Mouse (Mus musculus): ENCODE results near the gene Gabrd. TPM values are rescaled to one million over a fixed set of nuclear protein-coding genes. Genes with fewer than 3 reads are reported as not detected.

Gene Gabrd
- total RNA-seq, 4 experiments from 2014 or later, result 75.3 to 88.7 (median 81.9) TPM

DNA sequence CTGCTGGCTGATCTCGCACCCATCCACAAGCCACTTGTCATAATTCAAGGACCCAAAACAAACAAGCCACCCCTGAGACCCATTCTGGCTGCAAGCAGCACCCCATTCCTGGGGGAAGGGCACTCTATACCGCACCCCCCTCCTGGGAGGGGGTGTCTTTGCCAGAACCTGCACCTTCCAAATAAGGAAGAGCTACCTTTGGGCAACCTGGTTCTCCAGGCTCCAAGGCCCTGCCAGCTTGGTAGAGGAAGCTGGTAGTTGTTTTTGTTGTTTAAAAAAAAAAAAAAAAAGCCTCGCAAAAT, 53.7 kb downstream of the Gabrd start:
- peak in 1 of 2 experiments; percentile 33 for DNase-seq (ENCODE audit: low spot score in 2 of 2)

DNA sequence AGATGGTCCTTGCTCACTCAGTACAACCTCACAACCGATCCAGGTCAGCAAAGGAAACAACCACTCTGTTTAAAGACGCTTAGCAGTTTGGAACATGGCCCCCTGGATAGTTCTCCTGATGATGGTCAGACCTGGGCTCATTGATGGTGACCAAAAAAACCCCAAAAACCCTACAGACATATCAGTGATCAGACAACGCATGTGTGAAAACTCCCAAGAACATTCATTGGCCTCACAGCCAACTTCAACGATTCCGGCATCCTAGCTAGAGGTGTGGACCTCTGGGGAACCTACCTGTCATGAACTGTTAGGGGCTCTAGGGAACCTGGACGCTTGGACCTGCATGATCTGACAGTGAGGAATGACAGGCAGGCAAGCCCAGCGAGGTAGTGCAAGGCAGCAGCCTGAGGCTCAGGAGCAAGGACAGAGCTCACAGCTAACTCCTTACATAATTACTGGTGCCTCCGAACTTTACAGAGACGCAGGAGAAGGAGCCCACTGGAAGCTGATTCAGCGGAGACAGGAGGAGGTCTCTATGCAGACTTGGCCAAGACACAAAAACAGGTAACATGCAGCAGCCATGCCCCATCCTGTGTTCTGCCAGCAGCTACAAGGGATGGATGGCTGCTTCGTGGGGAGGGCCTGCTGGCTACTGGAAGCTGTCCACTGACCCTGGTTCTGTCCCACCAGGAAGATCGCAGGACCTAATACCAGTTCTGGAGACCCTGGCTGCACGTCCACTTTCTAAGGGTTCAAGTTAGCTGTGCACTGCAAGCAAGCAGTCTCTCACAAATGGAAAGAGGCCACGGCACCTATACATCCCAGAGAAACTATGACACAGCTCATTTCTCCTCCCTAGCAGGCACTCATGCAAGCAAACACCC, 54.3 kb downstream of the Gabrd start:
- peak; percentile 36 to 40 for DNase-seq (ENCODE audit: low spot score in 2 of 2)

GRCm38 (mm10) chr4:155336284-155337050, 61.4 kb downstream of the Gabrd start:
- no peak for DNase-seq (ENCODE audit: low spot score in 2 of 2)

Other genes with a start within 250 kb of the Gabrd start
- gene Ski, start 175.5 kb downstream of the Gabrd start, total RNA-seq (2022), result 100 to 1,000 TPM; 118 to 126 (median 121) TPM
- 10 to 100 TPM; 32.7 to 37.6 (median 34.4) TPM for gene Faap20, start 148.3 kb downstream of the Gabrd start, total RNA-seq (2022)
- gene Prkcz, start 36.8 kb downstream of the Gabrd start, total RNA-seq (2022), result 100 to 1,000 TPM; 199 to 230 (median 214) TPM
- gene Cfap74, start 11.1 kb upstream of the Gabrd start, total RNA-seq (2022), result 10 to 100 TPM; 13.3 to 18.2 (median 15.7) TPM
- gene Tmem52, start 71.0 kb upstream of the Gabrd start, total RNA-seq (2022), result 1 to 10 TPM in 3 of 4 experiments, under 1 TPM in 1; 0.41 to 2.0 (median 1.7) TPM
- 100 to 1,000 TPM; 790 to 898 (median 858) TPM for gene Gnb1, start 93.2 kb upstream of the Gabrd start, total RNA-seq (2022)
- gene Nadk, start 164.3 kb upstream of the Gabrd start, total RNA-seq (2022), result 10 to 100 TPM; 43.2 to 55.5 (median 52.6) TPM
- gene Slc35e2, start 203.3 kb upstream of the Gabrd start, total RNA-seq (2022), result 10 to 100 TPM; 42.9 to 50.6 (median 43.8) TPM
- gene Cdk11b, start 226.7 kb upstream of the Gabrd start, total RNA-seq (2022), result 10 to 100 TPM; 40.1 to 55.0 (median 47.1) TPM
- gene Gm10563, start 247.3 kb upstream of the Gabrd start, total RNA-seq (2022), result not detected

Data from left cerebral cortex, adult 8-10 months (tissue).